Mouse (Mus musculus) midbrain, embryonic 16.5 days (tissue): ENCODE data around the gene Tubd1. TPM values are rescaled to one million over a fixed set of nuclear protein-coding genes. Genes with fewer than 3 reads are reported as not detected.
A peak's percentile ranks its signal among the peaks of the same experiment; 100 is the strongest.

Source experiments
- ATAC-seq: fragments of 200-750 bp; cut with Nextera tagmentation; 2 replicates; pipeline ENCODE4 v1.8.0; 2017; ENCODE audit warnings: moderate TSS enrichment
- H3K27ac ChIP-seq: fragments of 300-500 bp; sonication (generic); 2 replicates; pipeline ENCODE4 v1.5.1; 2014; ENCODE audit warnings: mild to moderate bottlenecking, low read length, mixed read lengths
- H3K27me3 ChIP-seq: fragments of 300-500 bp; sonication (generic); 2 replicates; pipeline ENCODE4 v1.6.1; 2014; ENCODE audit warnings: low read depth, low read length, mixed read lengths; ENCODE audit not compliant: control insufficient read depth, insufficient read depth
- H3K36me3 ChIP-seq: fragments of 300-500 bp; sonication (generic); 2 replicates; pipeline ENCODE4 v1.6.1; 2014; ENCODE audit warnings: mild to moderate bottlenecking, low read length, moderate library complexity, mixed read lengths; ENCODE audit not compliant: control insufficient read depth, insufficient read depth
- H3K4me1 ChIP-seq: fragments of 300-500 bp; sonication (generic); 2 replicates; pipeline ENCODE4 v1.6.1; 2014; ENCODE audit warnings: mild to moderate bottlenecking, low read length, mixed read lengths; ENCODE audit not compliant: control insufficient read depth, insufficient read depth
- H3K4me2 ChIP-seq: fragments of 300-500 bp; sonication (generic); 2 replicates; pipeline ENCODE4 v1.6.1; 2014; ENCODE audit warnings: mild to moderate bottlenecking, low read length, mixed read lengths
- H3K4me3 ChIP-seq: fragments of 300-500 bp; sonication (generic); 2 replicates; pipeline ENCODE4 v1.5.1; 2014; ENCODE audit warnings: low read depth, mild to moderate bottlenecking, low read length, moderate library complexity, mixed read lengths
- H3K9ac ChIP-seq: fragments of 300-500 bp; sonication (generic); 2 replicates; pipeline ENCODE4 v1.6.1; 2014; ENCODE audit warnings: low read depth, low read length, mixed read lengths
- H3K9me3 ChIP-seq: fragments of 300-500 bp; sonication (generic); replicated peaks from 2 replicates; pipeline ENCODE4 v1.6.1; 2014; ENCODE audit warnings: mild to moderate bottlenecking, low read length, mixed read lengths; ENCODE audit not compliant: control insufficient read depth, poor library complexity, severe bottlenecking
- WGBS: fragments of 180-500 bp; shearing (Covaris S2); extraction: QIAGEN DNeasy Blood & Tissue Kit; methylation state at CpG from one replicate; pipeline ENCODE4 v1.1.7; 2014; 5-methylcytosine and 5-hydroxymethylcytosine counted together
- microRNA counts: library from miRNA; unstranded; fragments of <30 nt; microRNA quantifications from one replicate; lab custom pipeline; 2016
- microRNA-seq: library from miRNA; unstranded; fragments of <30 nt; microRNA quantifications from one replicate; pipeline ENCODE4, GENCODE M21; 2017
- polyA plus RNA-seq: library from polyadenylated mRNA; unstranded; fragments of >200 nt; fragmentation: Nextera tagmentation; extraction: Ambion mirVana; gene quantifications from 2 replicates; pipeline ENCODE4 v1.2.1, GENCODE M21; 2015

Tubd1 gene
- polyA plus RNA-seq, 1 experiment from 2014 or later, result 6.4 TPM

GRCm38 (mm10) chr11:86610239-86610638 lies 65.4 kb downstream of the Tubd1 start:
- H3K4me3 ChIP-seq, result no peak overlapping the region
- no peak for ATAC-seq
- no peaks in the 10 kb centered on the region for H3K27me3 ChIP-seq
- H3K27ac ChIP-seq, result no peak overlapping the region
- peaks cover 11% of the 10 kb centered on the region for H3K36me3 ChIP-seq
- no peak overlapping the region for H3K9ac ChIP-seq
- H3K4me2 ChIP-seq, result no peak overlapping the region
- no peaks in the 10 kb centered on the region for H3K4me1 ChIP-seq
- WGBS, result 85% methylated on average over 3 of the region's 3 CpGs
- H3K9me3 ChIP-seq, result no peaks in the 10 kb centered on the region

- no peaks in the 10 kb centered on the region for H3K4me1 ChIP-seq
- no peak overlapping the region for H3K4me2 ChIP-seq
- H3K36me3 ChIP-seq, result 0 out of 2 replicates have a peak, but pooled peaks cover 4% of the 10 kb centered on the region
- H3K27me3 ChIP-seq, result no peaks in the 10 kb centered on the region
- H3K27ac ChIP-seq, result no peak overlapping the region
- 97% methylated on average over 1 of the region's 1 CpGs for WGBS
- H3K4me3 ChIP-seq, result no peak overlapping the region
- H3K9me3 ChIP-seq, result no peaks in the 10 kb centered on the region
- ATAC-seq, result no peak
- no peak overlapping the region for H3K9ac ChIP-seq
These were observed 67.2 kb downstream of the Tubd1 start for GRCm38 (mm10) chr11:86611991-86612390.

- Histone ChIP-seq H3K4me1 (no peaks in the 10 kb centered on the region), H3K27me3 (no peaks in the 10 kb centered on the region), H3K4me2 (no peak overlapping the region), H3K9ac (no peak overlapping the region), H3K9me3 (no peaks in the 10 kb centered on the region), H3K4me3 (no peak overlapping the region), H3K27ac (no peak overlapping the region), H3K36me3 (0 out of 2 replicates have a peak, but pooled peaks cover 4% of the 10 kb centered on the region)
- 86% methylated on average over 2 of the region's 2 CpGs for WGBS
- ATAC-seq, result no peak
These were observed 69.3 kb downstream of the Tubd1 start for GRCm38 (mm10) chr11:86614056-86614530.

GRCm38 (mm10) chr11:86614607-86615006 lies 69.8 kb downstream of the Tubd1 start:
- 80% methylated on average over 5 of the region's 5 CpGs for WGBS
- no peak for ATAC-seq

More at GRCm38 (mm10) chr11:86614607-86615006, 69.8 kb downstream of the Tubd1 start:
- no peak overlapping the region for H3K9ac ChIP-seq
- no peaks in the 10 kb centered on the region for H3K27me3 ChIP-seq
- no peak overlapping the region for H3K4me2 ChIP-seq
- no peak overlapping the region for H3K4me3 ChIP-seq
- no peaks in the 10 kb centered on the region for H3K4me1 ChIP-seq
- no peak overlapping the region for H3K27ac ChIP-seq
- H3K36me3 ChIP-seq, result 0 out of 2 replicates have a peak, but pooled peaks cover 4% of the 10 kb centered on the region
- no peaks in the 10 kb centered on the region for H3K9me3 ChIP-seq

MicroRNA genes within 50 kb of the gene (microRNA counts, 519-probe panel; counts per million panel counts)
- microRNA mmu-miR-21 (lab: Ali Mortazavi, UCI), result 2,707 counts per million, percentile 81 among the panel's probes with 10 or more counts

Small RNA genes lying within 50 kb of the gene (microRNA-seq; reads per million reads assigned to microRNA genes)
- gene Mir21a, result 3,894 reads per million, percentile 88 among the genes with 10 or more reads in this experiment

Other genes starting within 250 kb of the Tubd1 start
- 6.6 and 8.6 TPM in 2 replicates for gene Med13, start 187.4 kb upstream of the Tubd1 start, polyA plus RNA-seq
- 14.4 and 14.5 TPM in 2 replicates for gene Rnft1, start 60.3 kb upstream of the Tubd1 start, polyA plus RNA-seq
- 53.2 and 53.3 TPM in 2 replicates for gene Rps6kb1, start 186 bp upstream of the Tubd1 start, polyA plus RNA-seq
- gene Vmp1, start 138.8 kb downstream of the Tubd1 start, polyA plus RNA-seq, result 104 and 128 TPM in 2 replicates
- 29.5 and 29.8 TPM in 2 replicates for gene Ptrh2, start 139.0 kb downstream of the Tubd1 start, polyA plus RNA-seq
- gene Cltc, start 212.6 kb downstream of the Tubd1 start, polyA plus RNA-seq, result 167 and 177 TPM in 2 replicates